ENCODE assay signal across 8 mouse cellular contexts in genomic region chr2:164531169-164531568, GRCm38 (mm10). TPM values are rescaled to one million over a fixed set of nuclear protein-coding genes. Genes with fewer than 3 reads are reported as not detected.
A peak's percentile ranks its signal among the peaks of the same experiment; 100 is the strongest.
DNase-seq lines count a peak whose midpoint lies in the region; ATAC-seq and TF ChIP-seq lines count a peak whose summit lies in the region.
"Had no signal": no experiment of that assay in that cellular context is flagged by ENCODE, and none has a peak within 500 bp of the region (broad histone marks: within the 10 kb centered on the region; RNA-seq: fewer than 3 reads in every experiment).

No protein-coding gene starts in this region.

- no peak overlapping the region for H3K4me2 ChIP-seq in lung, postnatal 0 days (replicated peaks; ENCODE audit: low read depth, low read length)
- H3K4me2 ChIP-seq: limb, embryonic 12.5 days had no signal

- POLR2A ChIA-PET in Patski (lab: Charles Lee): interaction anchor here (0.8 to 1.0 kb wide), 2 partner anchors 9 kb away, joined by 3 read pairs; no protein-coding TSS in a partner anchor

- H3K4me3 ChIP-seq in lung, postnatal 0 days (ENCODE audit: low read depth, low read length): no peak overlapping the region
- H3K4me3 ChIP-seq: limb, embryonic 12.5 days had no signal

- no peaks in the 10 kb centered on the region for H3K36me3 ChIP-seq in lung, postnatal 0 days (ENCODE audit: insufficient read depth, low read length)
- H3K36me3 ChIP-seq: limb, embryonic 12.5 days had no signal

- no peaks in the 10 kb centered on the region for H3K27me3 ChIP-seq in Patski
- no peaks in the 10 kb centered on the region for H3K27me3 ChIP-seq in lung, postnatal 0 days (replicated peaks; ENCODE audit: insufficient read depth, low read length)
- H3K27me3 ChIP-seq: limb, embryonic 12.5 days had no signal

- DNase-seq in Patski (ENCODE audit: low read depth, low spot score): no peak
- peak; percentile 87 to 90 for DNase-seq in cerebellum, postnatal 14 days
- DNase-seq in layer of hippocampus, adult 11-12 months (ENCODE audit: low spot score): peak; percentile 76
- DNase-seq in lung, postnatal 0 days (ENCODE audit: low spot score): peak; percentile 73
- DNase-seq in right cerebral cortex, postnatal 4 days: peak; percentile 78

- H3K9ac ChIP-seq in lung, postnatal 0 days (replicated peaks; ENCODE audit: low read depth): no peak overlapping the region
- H3K9ac ChIP-seq: limb, embryonic 12.5 days had no signal

- no peak overlapping the region for H3K27ac ChIP-seq in lung, postnatal 0 days (ENCODE audit: low read length)
- H3K27ac ChIP-seq: limb, embryonic 12.5 days had no signal

- 4% methylated on average over 3 of the region's 3 CpGs for WGBS in lung, postnatal 0 days

- in situ Hi-C loops in Patski (cut with MboI; ENCODE audit: low pct_unique_long_range_greater_than_20kb): loop anchor here (25.0 kb wide), 1 partner anchor 419 kb away; no protein-coding TSS in a partner anchor

- no peaks in the 10 kb centered on the region for H3K4me1 ChIP-seq in lung, postnatal 0 days (ENCODE audit: insufficient read depth, low read depth, low read length)
- H3K4me1 ChIP-seq: limb, embryonic 12.5 days had no signal

- H3K9me3 ChIP-seq in lung, postnatal 0 days (ENCODE audit: low read length): no peaks in the 10 kb centered on the region

- ATAC-seq in CD4-positive, CD25-positive, alpha-beta regulatory T cell, adult 4 months: peak; percentile 77
- no peak for ATAC-seq in Patski
- peak; percentile 63 for ATAC-seq in granulocyte monocyte progenitor cell, adult 5-6 weeks (replicated peaks; ENCODE audit: poor library complexity, severe bottlenecking)
- peak; percentile 60; the same call in 1 of the 2 replicates for ATAC-seq in lung, postnatal 0 days

- CTCF ChIA-PET in Patski (lab: Charles Lee): interaction anchor here (0.8 to 4.5 kb wide), 19 partner anchors 10 to 142 kb away, joined by 3 to 31 read pairs (median 4); partner anchors contain the start of gene Gm20458

- no peak for TF ChIP-seq EP300 in lung, postnatal 0 days (IDR thresholded peaks at IDR 0.05)

- TF ChIP-seq CTCF in Patski (IDR thresholded peaks at IDR 0.05): peak; percentile 83
- peak; percentile 96 for TF ChIP-seq CTCF in lung, postnatal 0 days (IDR thresholded peaks at IDR 0.05)

RNA-seq across cellular contexts. Expression of gene Wfdc2, which starts 31.0 kb away (rescaled TPM):
- polyA plus RNA-seq in CD4-positive, CD25-positive, alpha-beta regulatory T cell, adult 4 months (2017; shearing (Covaris generic)): 1 to 10 TPM; 2.2 to 3.0 TPM
- polyA plus RNA-seq in Patski (2021): 0.15 TPM
- total RNA-seq in granulocyte monocyte progenitor cell, adult 5-6 weeks (2014; fragmentation: Nextera tagmentation): not detected in 2 replicates
- not detected in 2 replicates for total RNA-seq in granulocyte monocyte progenitor cell, adult 5-6 weeks (2017)
- polyA plus RNA-seq in lung, postnatal 0 days (2015; fragmentation: Nextera tagmentation; extraction: Ambion mirVana): 1,345 and 1,354 TPM in 2 replicates

RNA-seq across cellular contexts. Expression of gene Pigt, which starts 33.8 kb away (rescaled TPM):
- polyA plus RNA-seq in CD4-positive, CD25-positive, alpha-beta regulatory T cell, adult 4 months (2017; shearing (Covaris generic)): 10 to 100 TPM; 17.0 to 27.0 TPM
- 136 TPM for polyA plus RNA-seq in Patski (2021)
- 97.1 and 103 TPM in 2 replicates for total RNA-seq in granulocyte monocyte progenitor cell, adult 5-6 weeks (2014; fragmentation: Nextera tagmentation)
- total RNA-seq in granulocyte monocyte progenitor cell, adult 5-6 weeks (2017): 27.2 and 27.5 TPM in 2 replicates
- 45.5 and 54.8 TPM in 2 replicates for polyA plus RNA-seq in lung, postnatal 0 days (2015; fragmentation: Nextera tagmentation; extraction: Ambion mirVana)

RNA-seq across cellular contexts. Expression of gene Spint3, which starts 42.1 kb away (rescaled TPM):
- not detected for polyA plus RNA-seq in CD4-positive, CD25-positive, alpha-beta regulatory T cell, adult 4 months (2017; shearing (Covaris generic))
- polyA plus RNA-seq in Patski (2021): not detected
- not detected in 2 replicates for total RNA-seq in granulocyte monocyte progenitor cell, adult 5-6 weeks (2014; fragmentation: Nextera tagmentation)
- total RNA-seq in granulocyte monocyte progenitor cell, adult 5-6 weeks (2017): not detected in 2 replicates
- not detected in 2 replicates for polyA plus RNA-seq in lung, postnatal 0 days (2015; fragmentation: Nextera tagmentation; extraction: Ambion mirVana)
- polyA plus RNA-seq: limb, embryonic 12.5 days had no signal

RNA-seq across cellular contexts. Expression of gene Dbndd2, which starts 45.3 kb away (rescaled TPM):
- polyA plus RNA-seq in CD4-positive, CD25-positive, alpha-beta regulatory T cell, adult 4 months (2017; shearing (Covaris generic)): 1 to 10 TPM; 3.7 to 4.5 TPM
- 48.8 TPM for polyA plus RNA-seq in Patski (2021)
- 5.6 TPM in 1 of 2 replicates, not detected in the other for total RNA-seq in granulocyte monocyte progenitor cell, adult 5-6 weeks (2014; fragmentation: Nextera tagmentation)
- 0.46 and 0.95 TPM in 2 replicates for total RNA-seq in granulocyte monocyte progenitor cell, adult 5-6 weeks (2017)
- 39.9 and 44.6 TPM in 2 replicates for polyA plus RNA-seq in lung, postnatal 0 days (2015; fragmentation: Nextera tagmentation; extraction: Ambion mirVana)

RNA-seq across cellular contexts. Expression of gene Wfdc6a, which starts 54.1 kb away (rescaled TPM):
- polyA plus RNA-seq in CD4-positive, CD25-positive, alpha-beta regulatory T cell, adult 4 months (2017; shearing (Covaris generic)): not detected
- polyA plus RNA-seq in Patski (2021): not detected
- total RNA-seq in granulocyte monocyte progenitor cell, adult 5-6 weeks (2014; fragmentation: Nextera tagmentation): not detected in 2 replicates
- not detected in 2 replicates for total RNA-seq in granulocyte monocyte progenitor cell, adult 5-6 weeks (2017)
- polyA plus RNA-seq in lung, postnatal 0 days (2015; fragmentation: Nextera tagmentation; extraction: Ambion mirVana): 0.93 and 1.0 TPM in 2 replicates
- polyA plus RNA-seq: limb, embryonic 12.5 days had no signal

Comparison
In these comparisons a context has a peak if more than half of its experiments do, and no peak if none do; other contexts are left out.
1. RNA of gene Wfdc2, which starts 31.0 kb away (polyA plus RNA-seq): 1,345 to 1,354 TPM in lung, postnatal 0 days; 2.2 to 3.0 TPM in CD4-positive, CD25-positive, alpha-beta regulatory T cell, adult 4 months and 0.15 TPM in Patski (single experiment); every median in the first group is over 100 times any median in the second.